Mouse (Mus musculus): Measurements from ENCODE around the gene Iffo2.

DNA sequence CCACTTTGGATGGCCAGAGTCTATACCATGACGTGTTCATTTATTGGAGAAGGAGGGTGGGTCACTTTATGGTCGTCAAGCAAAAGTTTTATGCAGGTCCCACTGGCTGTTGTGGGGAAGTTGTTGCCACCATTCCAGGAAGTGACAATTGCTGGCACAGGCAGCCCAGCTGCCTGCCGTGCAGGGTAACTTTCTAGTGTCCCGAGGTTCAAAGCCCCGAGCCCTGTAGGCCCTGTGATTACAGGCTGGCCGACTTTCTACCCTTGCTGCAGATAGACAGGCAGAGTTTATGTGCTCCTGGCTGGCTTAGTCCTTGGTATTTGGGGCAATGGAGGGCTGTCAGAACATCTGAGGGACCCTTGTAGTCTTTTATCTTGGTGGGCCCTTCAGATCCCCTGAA is 49.1 kb downstream of the Iffo2 start:
- TF ChIP-seq JUN (IDR thresholded peaks at IDR 0.05; ENCODE audit: insufficient read depth, low read depth, low read length) (no peak), RCOR1 (conservative IDR thresholded peaks at IDR 0.05; ENCODE audit: low read depth, low read length) (no peak), POLR2A (IDR thresholded peaks at IDR 0.05; ENCODE audit: low read depth, low read length) (no peak), SMC3 (IDR thresholded peaks at IDR 0.05; ENCODE audit: low read depth, low read length) (no peak), BHLHE40 (IDR thresholded peaks at IDR 0.05; ENCODE audit: low read depth, low read length) (no peak), CTCF (conservative IDR thresholded peaks at IDR 0.05 in 1 of 2, IDR thresholded peaks at IDR 0.05 in 1 of 2; ENCODE audit: low read depth in 2 of 2, low read length in 2 of 2) (no peak), HCFC1 (IDR thresholded peaks at IDR 0.05; ENCODE audit: low read depth, low read length) (no peak), ZKSCAN1 (IDR thresholded peaks at IDR 0.05; ENCODE audit: borderline replicate concordance, low read depth, low read length) (no peak), MAFK (IDR thresholded peaks at IDR 0.05; ENCODE audit: insufficient replicate concordance, low read length) (no peak)
